Mouse (Mus musculus): Measurements from ENCODE around the gene Arrb1. TPM values are rescaled to one million over a fixed set of nuclear protein-coding genes. Genes with fewer than 3 reads are reported as not detected.

The Arrb1 gene
- polyA plus RNA-seq, 1 experiment from 2014 or later = 5.3 TPM

GRCm38 (mm10) chr7:99516092-99516813 is 19.0 kb upstream of the Arrb1 start:
- Histone ChIP-seq H3K4me1 (ENCODE audit: control insufficient read depth, insufficient read depth, low read length) (no peaks in the 10 kb centered on the region), H3K4me3 (ENCODE audit: low read depth, low read length) (no peak overlapping the region), H3K4me2 (ENCODE audit: low read depth) (no peak overlapping the region), H3K9me3 (ENCODE audit: control insufficient read depth, low read length) (no peaks in the 10 kb centered on the region), H3K36me3 (ENCODE audit: control insufficient read depth, insufficient read depth, low read length) (no peaks in the 10 kb centered on the region), H3K27ac (ENCODE audit: low read depth, low read length) (no peak overlapping the region), H3K9ac (ENCODE audit: low read length) (no peak overlapping the region), H3K27me3 (ENCODE audit: control insufficient read depth, insufficient read depth, low read length) (no peaks in the 10 kb centered on the region)
- no peak for ATAC-seq (ENCODE audit: insufficient read depth, low FRiP score, low TSS enrichment)
- no peak for DNase-seq (ENCODE audit: low spot score)
- WGBS = 87% methylated on average over 9 of the region's 9 CpGs

GRCm38 (mm10) chr7:99516814-99517157 is 18.5 kb upstream of the Arrb1 start:
- no peak overlapping the region for H3K4me2 ChIP-seq (ENCODE audit: low read depth)
- no peaks in the 10 kb centered on the region for H3K36me3 ChIP-seq (ENCODE audit: control insufficient read depth, insufficient read depth, low read length)
- no peaks in the 10 kb centered on the region for H3K4me1 ChIP-seq (ENCODE audit: control insufficient read depth, insufficient read depth, low read length)
- 80% methylated on average over 3 of the region's 3 CpGs for WGBS
- no peak overlapping the region for H3K27ac ChIP-seq (ENCODE audit: low read depth, low read length)
- no peak overlapping the region for H3K4me3 ChIP-seq (ENCODE audit: low read depth, low read length)
- ATAC-seq (ENCODE audit: insufficient read depth, low FRiP score, low TSS enrichment) = no peak
- H3K9me3 ChIP-seq (ENCODE audit: control insufficient read depth, low read length) = no peaks in the 10 kb centered on the region
- no peaks in the 10 kb centered on the region for H3K27me3 ChIP-seq (ENCODE audit: control insufficient read depth, insufficient read depth, low read length)
- DNase-seq (ENCODE audit: low spot score) = no peak
- no peak overlapping the region for H3K9ac ChIP-seq (ENCODE audit: low read length)

GRCm38 (mm10) chr7:99518954-99519644 is 16.2 kb upstream of the Arrb1 start:
- DNase-seq (ENCODE audit: low spot score) = no peak
- 73% methylated on average over 4 of the region's 4 CpGs for WGBS
- ATAC-seq (ENCODE audit: insufficient read depth, low FRiP score, low TSS enrichment) = no peak

GRCm38 (mm10) chr7:99523121-99523520 is 12.1 kb upstream of the Arrb1 start:
- 84% methylated on average over 8 of the region's 8 CpGs for WGBS
- Histone ChIP-seq H3K36me3 (ENCODE audit: control insufficient read depth, insufficient read depth, low read length) (no peaks in the 10 kb centered on the region), H3K4me3 (ENCODE audit: low read depth, low read length) (no peak overlapping the region), H3K9ac (ENCODE audit: low read length) (no peak overlapping the region), H3K27ac (ENCODE audit: low read depth, low read length) (no peak overlapping the region), H3K27me3 (ENCODE audit: control insufficient read depth, insufficient read depth, low read length) (no peaks in the 10 kb centered on the region), H3K9me3 (ENCODE audit: control insufficient read depth, low read length) (no peaks in the 10 kb centered on the region), H3K4me2 (ENCODE audit: low read depth) (no peak overlapping the region), H3K4me1 (ENCODE audit: control insufficient read depth, insufficient read depth, low read length) (no peaks in the 10 kb centered on the region)
- ATAC-seq (ENCODE audit: insufficient read depth, low FRiP score, low TSS enrichment) = no peak
- DNase-seq (ENCODE audit: low spot score) = no peak

More at GRCm38 (mm10) chr7:99518954-99519644, 16.2 kb upstream of the Arrb1 start:
- no peaks in the 10 kb centered on the region for H3K36me3 ChIP-seq (ENCODE audit: control insufficient read depth, insufficient read depth, low read length)
- no peak overlapping the region for H3K27ac ChIP-seq (ENCODE audit: low read depth, low read length)
- H3K27me3 ChIP-seq (ENCODE audit: control insufficient read depth, insufficient read depth, low read length) = no peaks in the 10 kb centered on the region
- no peaks in the 10 kb centered on the region for H3K4me1 ChIP-seq (ENCODE audit: control insufficient read depth, insufficient read depth, low read length)
- H3K9ac ChIP-seq (ENCODE audit: low read length) = no peak overlapping the region
- no peak overlapping the region for H3K4me3 ChIP-seq (ENCODE audit: low read depth, low read length)
- H3K9me3 ChIP-seq (ENCODE audit: control insufficient read depth, low read length) = no peaks in the 10 kb centered on the region
- no peak overlapping the region for H3K4me2 ChIP-seq (ENCODE audit: low read depth)

GRCm38 (mm10) chr7:99523837-99524236 is 11.4 kb upstream of the Arrb1 start:
- WGBS = 84% methylated on average over 1 of the region's 1 CpGs
- Histone ChIP-seq H3K9me3 (ENCODE audit: control insufficient read depth, low read length) (no peaks in the 10 kb centered on the region), H3K36me3 (ENCODE audit: control insufficient read depth, insufficient read depth, low read length) (no peaks in the 10 kb centered on the region), H3K4me1 (ENCODE audit: control insufficient read depth, insufficient read depth, low read length) (no peaks in the 10 kb centered on the region), H3K27ac (ENCODE audit: low read depth, low read length) (no peak overlapping the region), H3K9ac (ENCODE audit: low read length) (no peak overlapping the region), H3K4me3 (ENCODE audit: low read depth, low read length) (no peak overlapping the region), H3K4me2 (ENCODE audit: low read depth) (no peak overlapping the region), H3K27me3 (ENCODE audit: control insufficient read depth, insufficient read depth, low read length) (no peaks in the 10 kb centered on the region)
- DNase-seq (ENCODE audit: low spot score) (no peak), ATAC-seq (ENCODE audit: insufficient read depth, low FRiP score, low TSS enrichment) (no peak)

- Histone ChIP-seq H3K4me2 (ENCODE audit: low read depth) (no peak overlapping the region), H3K27me3 (ENCODE audit: control insufficient read depth, insufficient read depth, low read length) (no peaks in the 10 kb centered on the region), H3K9me3 (ENCODE audit: control insufficient read depth, low read length) (no peaks in the 10 kb centered on the region), H3K9ac (ENCODE audit: low read length) (no peak overlapping the region), H3K36me3 (ENCODE audit: control insufficient read depth, insufficient read depth, low read length) (no peaks in the 10 kb centered on the region), H3K4me3 (ENCODE audit: low read depth, low read length) (no peak overlapping the region), H3K27ac (ENCODE audit: low read depth, low read length) (no peak overlapping the region), H3K4me1 (ENCODE audit: control insufficient read depth, insufficient read depth, low read length) (no peaks in the 10 kb centered on the region)
- ATAC-seq (ENCODE audit: insufficient read depth, low FRiP score, low TSS enrichment) = no peak
- WGBS = 73% methylated on average over 2 of the region's 2 CpGs
- DNase-seq (ENCODE audit: low spot score) = no peak
Observed at GRCm38 (mm10) chr7:99528547-99528946, 6.7 kb upstream of the Arrb1 start.

- Histone ChIP-seq H3K9ac (ENCODE audit: low read length) (no peak overlapping the region), H3K36me3 (ENCODE audit: control insufficient read depth, insufficient read depth, low read length) (no peaks in the 10 kb centered on the region), H3K27ac (ENCODE audit: low read depth, low read length) (no peak overlapping the region), H3K4me2 (ENCODE audit: low read depth) (no peak overlapping the region), H3K4me1 (ENCODE audit: control insufficient read depth, insufficient read depth, low read length) (no peaks in the 10 kb centered on the region), H3K27me3 (ENCODE audit: control insufficient read depth, insufficient read depth, low read length) (no peaks in the 10 kb centered on the region), H3K9me3 (ENCODE audit: control insufficient read depth, low read length) (no peaks in the 10 kb centered on the region), H3K4me3 (ENCODE audit: low read depth, low read length) (no peak overlapping the region)
- 56% methylated on average over 5 of the region's 5 CpGs for WGBS
- no peak for ATAC-seq (ENCODE audit: insufficient read depth, low FRiP score, low TSS enrichment)
- no peak for DNase-seq (ENCODE audit: low spot score)
Observed at GRCm38 (mm10) chr7:99529410-99529809, 5.9 kb upstream of the Arrb1 start.

- Histone ChIP-seq H3K27ac (ENCODE audit: low read depth, low read length) (no peak overlapping the region), H3K4me2 (ENCODE audit: low read depth) (no peak overlapping the region), H3K4me1 (ENCODE audit: control insufficient read depth, insufficient read depth, low read length) (peaks cover 7% of the 10 kb centered on the region), H3K4me3 (ENCODE audit: low read depth, low read length) (no peak overlapping the region), H3K27me3 (ENCODE audit: control insufficient read depth, insufficient read depth, low read length) (no peaks in the 10 kb centered on the region), H3K9ac (ENCODE audit: low read length) (no peak overlapping the region), H3K9me3 (ENCODE audit: control insufficient read depth, low read length) (no peaks in the 10 kb centered on the region), H3K36me3 (ENCODE audit: control insufficient read depth, insufficient read depth, low read length) (no peaks in the 10 kb centered on the region)
- 86% methylated on average over 3 of the region's 3 CpGs for WGBS
- DNase-seq (ENCODE audit: low spot score) = no peak
- no peak for ATAC-seq (ENCODE audit: insufficient read depth, low FRiP score, low TSS enrichment)
Observed at GRCm38 (mm10) chr7:99531408-99531970, 3.8 kb upstream of the Arrb1 start.

- no peak overlapping the region for H3K27ac ChIP-seq (ENCODE audit: low read depth, low read length)
- WGBS = 87% methylated on average over 4 of the region's 4 CpGs
Observed at GRCm38 (mm10) chr7:99532526-99532925, 2.7 kb upstream of the Arrb1 start.

More at GRCm38 (mm10) chr7:99532526-99532925, 2.7 kb upstream of the Arrb1 start:
- Histone ChIP-seq H3K4me1 (ENCODE audit: control insufficient read depth, insufficient read depth, low read length) (peaks cover 18% of the 10 kb centered on the region), H3K9ac (ENCODE audit: low read length) (no peak overlapping the region), H3K4me2 (ENCODE audit: low read depth) (no peak overlapping the region), H3K36me3 (ENCODE audit: control insufficient read depth, insufficient read depth, low read length) (no peaks in the 10 kb centered on the region), H3K27me3 (ENCODE audit: control insufficient read depth, insufficient read depth, low read length) (no peaks in the 10 kb centered on the region), H3K9me3 (ENCODE audit: control insufficient read depth, low read length) (no peaks in the 10 kb centered on the region), H3K4me3 (ENCODE audit: low read depth, low read length) (no peak overlapping the region)
- DNase-seq (ENCODE audit: low spot score) (no peak), ATAC-seq (ENCODE audit: insufficient read depth, low FRiP score, low TSS enrichment) (no peak)

All from neural tube, embryonic 11.5 days (tissue).